Mouse (Mus musculus) intestine, embryonic 16.5 days (tissue): ENCODE data around the gene Stat5b. TPM values are rescaled to one million over a fixed set of nuclear protein-coding genes. Genes with fewer than 3 reads are reported as not detected.

Experiments used
- ATAC-seq: fragments of 200-750 bp; cut with Nextera tagmentation; 2 replicates; pipeline ENCODE4 v1.8.0; 2017; ENCODE audit warnings: moderate TSS enrichment, moderate library complexity
- H3K27ac ChIP-seq: fragments of 300-500 bp; sonication (generic); 2 replicates; pipeline ENCODE4 v1.5.1; 2014; ENCODE audit warnings: mild to moderate bottlenecking, low read length
- H3K27me3 ChIP-seq: fragments of 300-500 bp; sonication (generic); replicated peaks from 2 replicates; pipeline ENCODE4 v1.6.1; 2014; ENCODE audit warnings: low read length, control low read depth, mixed read lengths; ENCODE audit not compliant: control insufficient read depth, insufficient read depth
- H3K36me3 ChIP-seq: fragments of 300-500 bp; sonication (generic); 2 replicates; pipeline ENCODE4 v1.6.1; 2014; ENCODE audit warnings: low read length, control low read depth; ENCODE audit not compliant: control insufficient read depth, insufficient read depth
- H3K4me1 ChIP-seq: fragments of 300-500 bp; sonication (generic); 2 replicates; pipeline ENCODE4 v1.6.1; 2014; ENCODE audit warnings: low read length, control low read depth, mixed read lengths; ENCODE audit not compliant: control insufficient read depth, insufficient read depth
- H3K4me2 ChIP-seq: fragments of 300-500 bp; sonication (generic); 2 replicates; pipeline ENCODE4 v1.6.1; 2014; ENCODE audit warnings: low read depth, low read length, control low read depth
- H3K4me3 ChIP-seq: fragments of 300-500 bp; sonication (generic); 2 replicates; pipeline ENCODE4 v1.5.1; 2014; ENCODE audit warnings: mild to moderate bottlenecking, low read length
- H3K9ac ChIP-seq: fragments of 300-500 bp; sonication (generic); 2 replicates; pipeline ENCODE4 v1.6.1; 2014; ENCODE audit warnings: low read depth, low read length
- H3K9me3 ChIP-seq: fragments of 300-500 bp; sonication (generic); 2 replicates; pipeline ENCODE4 v1.6.1; 2016; ENCODE audit warnings: low read length, control low read depth; ENCODE audit not compliant: control insufficient read depth
- WGBS: fragments of 180-500 bp; shearing (Covaris S2); extraction: QIAGEN DNeasy Blood & Tissue Kit; methylation state at CpG from one replicate; pipeline ENCODE4 v1.1.7; 2014; 5-methylcytosine and 5-hydroxymethylcytosine counted together
- polyA plus RNA-seq: library from polyadenylated mRNA; unstranded; fragments of >200 nt; fragmentation: Nextera tagmentation; extraction: Ambion mirVana; gene quantifications from 2 replicates; pipeline ENCODE4 v1.2.1, GENCODE M21; 2015

Stat5b gene
- polyA plus RNA-seq, 1 experiment from 2014 or later, result 22.8 TPM

DNA sequence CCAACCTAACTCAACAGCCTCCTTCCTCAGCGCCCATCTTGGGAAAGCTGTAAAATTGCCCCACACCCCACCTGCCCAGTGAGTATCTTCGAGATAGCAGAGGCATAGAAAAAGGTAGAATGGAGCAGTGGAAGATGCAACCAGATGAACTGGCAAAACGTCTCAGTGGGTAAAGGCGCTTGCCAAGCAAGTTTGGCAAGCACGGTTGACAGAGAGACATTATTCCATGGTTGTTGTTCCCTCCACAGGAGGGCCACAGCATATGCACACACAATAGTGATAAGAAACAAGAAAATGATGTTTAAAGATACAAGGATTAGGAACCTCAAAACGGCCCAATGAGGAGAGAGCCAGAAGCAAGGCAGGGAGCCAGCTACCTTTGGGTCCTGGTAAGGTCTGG lies 7.4 kb upstream of the Stat5b start:
- H3K4me1 ChIP-seq, result peaks cover 12% of the 10 kb centered on the region

DNA sequence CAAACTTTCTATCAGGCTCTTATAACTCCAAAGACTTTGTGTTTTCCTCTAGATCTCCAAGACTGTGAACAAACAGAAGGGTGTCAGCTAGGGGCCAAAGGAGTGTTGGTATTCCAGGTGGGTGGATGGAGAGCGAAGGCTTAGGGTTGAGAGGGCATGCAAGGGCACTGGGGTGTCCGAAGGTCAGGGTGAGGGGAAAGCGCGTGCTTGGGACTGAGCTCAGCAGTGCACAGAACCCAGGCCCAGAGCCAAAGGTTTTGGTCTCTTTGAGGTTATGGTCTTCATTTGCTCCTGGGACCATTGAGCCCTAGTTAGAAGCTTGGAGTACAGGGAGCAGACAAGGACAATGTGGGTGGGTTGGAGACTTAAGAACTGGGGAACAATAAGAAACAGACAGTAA lies 4.7 kb upstream of the Stat5b start:
- no peak overlapping the region for H3K4me2 ChIP-seq
- H3K4me3 ChIP-seq, result no peak overlapping the region
- H3K27me3 ChIP-seq, result no peaks in the 10 kb centered on the region
- H3K9me3 ChIP-seq, result no peaks in the 10 kb centered on the region
- H3K36me3 ChIP-seq, result no peaks in the 10 kb centered on the region
- 78% methylated on average over 4 of the region's 4 CpGs for WGBS
- no peak overlapping the region for H3K9ac ChIP-seq
- no peak for ATAC-seq
- peaks cover 16% of the 10 kb centered on the region for H3K4me1 ChIP-seq
- H3K27ac ChIP-seq, result no peak overlapping the region

More for the DNA sequence above, 7.4 kb upstream of the Stat5b start:
- 65% methylated on average over 6 of the region's 6 CpGs for whole genome bisulfite sequencing
- H3K27me3 ChIP-seq, result no peaks in the 10 kb centered on the region
- no peak overlapping the region for H3K4me3 ChIP-seq
- no peak overlapping the region for H3K27ac ChIP-seq
- ATAC-seq, result no peak
- no peak overlapping the region for H3K9ac ChIP-seq
- no peaks in the 10 kb centered on the region for H3K36me3 ChIP-seq
- H3K4me2 ChIP-seq, result no peak overlapping the region
- no peaks in the 10 kb centered on the region for H3K9me3 ChIP-seq

DNA sequence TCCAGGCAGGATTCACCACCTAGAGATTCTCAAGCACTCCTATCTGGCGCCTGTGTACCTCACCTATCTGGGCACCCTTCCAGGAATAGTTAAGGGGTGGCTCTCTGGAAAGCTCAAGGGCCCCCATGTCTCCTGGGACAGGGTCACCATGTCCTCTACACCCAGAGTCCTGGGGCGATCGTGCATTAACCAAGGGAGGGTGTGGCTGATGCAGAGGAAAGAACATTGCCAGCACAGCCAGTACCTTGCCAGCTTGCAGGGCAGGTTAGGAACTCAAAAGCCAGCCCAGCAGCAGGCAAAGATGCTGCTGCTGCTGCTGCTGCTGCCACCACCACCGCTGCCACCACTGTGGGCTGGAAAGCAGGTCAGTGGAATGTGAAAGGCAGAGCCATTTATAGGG lies 3.7 kb upstream of the Stat5b start:
- Histone ChIP-seq H3K9me3 (no peaks in the 10 kb centered on the region), H3K27ac (no peak overlapping the region), H3K27me3 (no peaks in the 10 kb centered on the region), H3K4me1 (peaks cover 13% of the 10 kb centered on the region), H3K4me2 (no peak overlapping the region), H3K36me3 (no peaks in the 10 kb centered on the region), H3K4me3 (no peak overlapping the region), H3K9ac (no peak overlapping the region)
- 59% methylated on average over 4 of the region's 4 CpGs for WGBS
- no peak for ATAC-seq

DNA sequence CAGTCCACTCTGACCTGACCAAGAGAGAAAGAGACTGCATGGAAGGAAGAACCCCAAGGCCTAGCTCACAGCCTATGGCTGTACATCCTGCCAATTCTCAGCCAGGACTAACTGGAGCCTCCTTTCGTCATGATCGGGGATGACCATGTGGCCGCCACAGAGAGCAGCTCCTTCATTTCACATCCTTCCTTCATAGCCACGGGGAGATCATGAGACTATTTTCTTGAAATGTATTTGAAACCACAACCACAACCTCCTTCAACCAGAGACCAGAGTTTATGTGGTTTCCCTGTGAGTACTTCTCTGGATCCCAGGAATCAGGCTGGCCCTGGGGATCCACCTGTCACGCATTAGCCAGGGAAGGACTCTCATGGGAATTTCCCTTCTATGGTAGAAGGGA lies 2.5 kb upstream of the Stat5b start:
- Histone ChIP-seq H3K9ac (no peak overlapping the region), H3K4me3 (no peak overlapping the region), H3K9me3 (no peaks in the 10 kb centered on the region), H3K4me1 (peaks cover 19% of the 10 kb centered on the region), H3K36me3 (no peaks in the 10 kb centered on the region), H3K4me2 (no peak overlapping the region), H3K27me3 (no peaks in the 10 kb centered on the region), H3K27ac (no peak overlapping the region)
- WGBS, result 78% methylated on average over 5 of the region's 5 CpGs
- no peak for ATAC-seq

DNA sequence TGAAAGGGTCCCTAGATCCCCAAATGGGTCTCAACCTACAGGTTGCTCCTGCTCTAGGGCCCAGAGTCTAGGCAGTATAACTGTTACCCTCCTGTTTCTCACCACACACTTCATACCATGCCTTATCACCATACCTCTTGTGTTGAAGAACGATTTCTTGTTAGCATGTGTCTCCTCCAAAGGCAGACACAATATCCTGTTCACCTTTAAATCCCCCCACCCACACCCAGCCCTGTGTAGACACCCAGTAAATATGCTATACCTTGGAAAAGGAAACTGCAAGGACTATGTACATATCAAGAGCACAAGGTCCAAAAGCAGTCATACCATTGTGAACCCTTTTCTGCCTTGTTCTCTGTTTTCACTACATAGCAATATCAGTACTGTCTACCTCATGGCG lies 1.6 kb upstream of the Stat5b start:
- ATAC-seq, result no peak
- 78% methylated on average over 2 of the region's 2 CpGs for WGBS

DNA sequence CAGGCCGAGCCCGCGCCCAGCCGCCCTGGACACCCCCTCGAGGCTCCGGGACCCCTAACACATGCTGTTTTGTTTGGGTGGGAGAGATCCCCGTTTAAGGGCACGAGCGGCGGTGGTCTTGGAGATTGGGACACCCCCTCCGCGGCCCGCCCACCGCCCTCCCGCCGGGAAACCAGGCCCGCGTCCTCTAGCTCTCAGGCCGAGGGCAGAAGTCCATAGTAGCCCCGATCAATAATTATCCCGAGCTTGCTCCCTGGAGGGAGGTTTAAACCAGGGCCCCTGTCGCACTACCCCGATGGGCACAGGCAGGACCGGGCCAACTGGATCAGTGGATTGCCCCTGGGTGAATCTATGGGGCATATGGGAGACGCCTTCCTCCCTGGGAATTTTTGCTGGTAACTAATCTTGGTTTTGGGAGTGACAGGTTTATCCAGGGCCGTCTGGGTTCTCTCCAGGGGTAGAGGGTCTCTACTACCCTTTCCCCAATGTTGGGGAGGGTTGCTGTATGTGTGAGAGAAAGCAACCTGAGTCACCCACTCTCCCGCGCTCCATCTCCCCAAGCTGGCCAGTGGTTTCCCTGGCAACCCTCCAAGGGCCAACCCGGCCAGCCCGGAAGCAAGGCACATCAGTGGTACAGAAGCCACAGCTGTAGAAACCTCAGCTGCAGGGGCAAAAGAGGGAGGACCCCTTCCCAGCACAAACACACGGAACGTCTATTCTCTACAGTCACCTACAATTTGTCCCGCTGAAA lies 429 bp upstream of the Stat5b start:
- peak; percentile 73 for ATAC-seq
- H3K36me3 ChIP-seq, result no peaks in the 10 kb centered on the region
- H3K9ac ChIP-seq, result peak overlapping the region; percentile 91
- H3K9me3 ChIP-seq, result no peaks in the 10 kb centered on the region
- H3K4me3 ChIP-seq, result peak overlapping the region; percentile 73
- peak overlapping the region; percentile 91 for H3K27ac ChIP-seq
- H3K4me2 ChIP-seq, result peak overlapping the region; percentile 87
- H3K27me3 ChIP-seq, result no peaks in the 10 kb centered on the region
- peaks cover 19% of the 10 kb centered on the region for H3K4me1 ChIP-seq
- WGBS, result 2% methylated on average over 33 of the region's 33 CpGs

More for the DNA sequence above, 1.6 kb upstream of the Stat5b start:
- no peak overlapping the region for H3K27ac ChIP-seq
- no peak overlapping the region for H3K4me3 ChIP-seq
- no peaks in the 10 kb centered on the region for H3K27me3 ChIP-seq
- no peak overlapping the region for H3K4me2 ChIP-seq
- H3K9ac ChIP-seq, result no peak overlapping the region
- no peaks in the 10 kb centered on the region for H3K36me3 ChIP-seq
- H3K4me1 ChIP-seq, result peaks cover 19% of the 10 kb centered on the region
- no peaks in the 10 kb centered on the region for H3K9me3 ChIP-seq

DNA sequence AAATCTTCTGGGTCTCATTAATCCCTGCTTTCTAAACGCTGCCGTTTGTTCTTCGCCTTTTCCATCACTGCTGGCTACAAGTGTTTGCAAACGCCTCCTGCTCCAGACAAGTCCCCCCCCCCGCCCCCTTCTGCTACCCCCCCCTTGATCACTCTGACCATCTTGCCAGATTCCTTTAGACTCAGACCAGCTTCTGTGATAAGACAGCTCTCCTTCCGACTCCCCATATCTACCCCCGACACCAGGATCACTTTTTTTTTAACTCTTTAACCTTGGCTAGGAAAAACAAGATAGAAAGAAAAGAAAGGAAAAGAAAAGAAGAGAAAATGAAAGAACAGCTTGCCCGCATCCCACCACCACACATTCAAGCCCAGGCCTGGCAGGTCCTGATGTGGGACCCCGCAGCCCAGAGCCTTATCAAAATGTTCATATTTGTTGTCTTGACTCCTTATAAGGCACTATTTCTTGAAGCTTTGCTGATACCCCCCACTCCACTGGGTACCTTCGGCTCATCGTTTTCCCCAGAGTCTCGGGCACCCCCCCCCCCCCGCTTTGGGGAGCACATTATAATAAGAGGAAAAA lies 977 bp downstream of the Stat5b start:
- peak; percentile 0; the same call in 1 of the 2 replicates for ATAC-seq
- Histone ChIP-seq H3K4me1 (peaks cover 19% of the 10 kb centered on the region), H3K27ac (peak overlapping the region; percentile 91), H3K36me3 (no peaks in the 10 kb centered on the region), H3K4me3 (peak overlapping the region; percentile 73), H3K4me2 (peak overlapping the region; percentile 87), H3K27me3 (no peaks in the 10 kb centered on the region), H3K9me3 (no peaks in the 10 kb centered on the region), H3K9ac (peak overlapping the region; percentile 91)
- whole genome bisulfite sequencing, result 3% methylated on average over 13 of the region's 13 CpGs

DNA sequence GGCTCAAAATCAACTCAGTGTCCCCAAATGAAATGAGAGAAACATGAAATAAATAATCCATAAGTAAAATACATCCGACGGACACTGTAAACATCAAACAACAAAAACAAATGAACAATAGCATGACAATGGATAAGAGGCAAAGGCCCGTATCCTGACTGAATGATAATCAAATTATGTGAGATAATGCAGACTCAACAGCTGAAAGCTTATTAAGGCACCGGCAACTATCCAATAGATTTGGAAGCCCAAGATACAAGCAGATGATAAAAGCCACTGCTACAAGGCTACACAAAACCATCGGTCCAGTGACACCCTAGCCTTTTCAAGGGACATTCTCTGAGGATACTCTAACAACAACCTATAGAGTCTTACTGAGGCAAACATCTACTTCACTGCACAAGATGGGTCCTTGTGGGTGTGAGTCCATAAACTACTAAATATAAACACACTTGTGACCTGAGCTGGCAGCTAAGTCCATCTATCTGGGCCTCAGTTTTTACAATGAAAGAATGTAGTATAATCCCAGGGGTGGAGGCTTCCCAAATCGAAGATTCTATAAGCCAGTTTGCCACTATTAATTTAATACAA lies 1.6 kb downstream of the Stat5b start:
- H3K36me3 ChIP-seq, result no peaks in the 10 kb centered on the region
- H3K9me3 ChIP-seq, result no peaks in the 10 kb centered on the region
- H3K9ac ChIP-seq, result peak overlapping the region; percentile 91; the same call in 1 of the 2 replicates
- peak overlapping the region; percentile 87 for H3K4me2 ChIP-seq
- no peak overlapping the region for H3K27ac ChIP-seq
- H3K4me1 ChIP-seq, result peaks cover 16% of the 10 kb centered on the region
- no peak for ATAC-seq
- WGBS, result 66% methylated on average over 6 of the region's 6 CpGs
- no peaks in the 10 kb centered on the region for H3K27me3 ChIP-seq
- peak overlapping the region; percentile 73 for H3K4me3 ChIP-seq

DNA sequence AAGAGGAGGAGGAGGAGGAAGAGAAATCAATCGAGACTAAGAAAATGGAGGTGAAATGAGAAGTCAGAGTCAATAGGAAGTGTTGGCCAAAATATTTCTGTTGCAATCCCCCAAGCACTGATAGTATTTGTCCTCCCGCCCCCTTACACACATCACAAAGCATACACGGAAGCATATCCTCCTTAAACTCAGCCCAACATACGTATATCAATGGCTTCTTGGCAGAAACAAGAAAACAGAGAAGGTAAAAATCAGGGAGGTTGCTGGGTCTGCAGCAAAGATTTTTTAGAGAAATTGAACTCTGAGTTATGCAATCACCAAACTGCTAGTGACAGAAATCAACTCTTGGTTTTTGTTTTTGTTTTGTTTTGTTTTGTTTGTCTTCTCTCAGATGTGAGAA lies 2.4 kb downstream of the Stat5b start:
- Histone ChIP-seq H3K4me2 (no peak overlapping the region), H3K27ac (no peak overlapping the region), H3K4me3 (no peak overlapping the region), H3K4me1 (peaks cover 16% of the 10 kb centered on the region), H3K36me3 (no peaks in the 10 kb centered on the region), H3K27me3 (no peaks in the 10 kb centered on the region), H3K9me3 (no peaks in the 10 kb centered on the region), H3K9ac (no peak overlapping the region)
- ATAC-seq, result no peak
- 63% methylated on average over 4 of the region's 4 CpGs for WGBS
